Mouse (Mus musculus) heart, embryonic 15.5 days (tissue): Measurements from ENCODE around the gene Cdhr5. TPM values are rescaled to one million over a fixed set of nuclear protein-coding genes. Genes with fewer than 3 reads are reported as not detected.

ENCODE experiments used
- ATAC-seq: fragments of 200-750 bp; cut with Nextera tagmentation; replicated peaks from 2 replicates; pipeline ENCODE4 v1.8.0; 2017; ENCODE audit warnings: low read depth, moderate TSS enrichment; ENCODE audit not compliant: insufficient number of reproducible peaks, insufficient read depth, low FRiP score
- H3K27ac ChIP-seq: fragments of 300-500 bp; sonication (generic); 2 replicates; pipeline ENCODE4 v1.5.1; 2015; ENCODE audit warnings: mild to moderate bottlenecking, inconsistent platforms
- H3K27me3 ChIP-seq: fragments of 300-500 bp; sonication (generic); 2 replicates; pipeline ENCODE4 v1.6.1; 2015; ENCODE audit warnings: inconsistent platforms
- H3K36me3 ChIP-seq: fragments of 300-500 bp; sonication (generic); 2 replicates; pipeline ENCODE4 v1.6.1; 2015; ENCODE audit warnings: mild to moderate bottlenecking, inconsistent platforms
- H3K4me1 ChIP-seq: fragments of 300-500 bp; sonication (generic); replicated peaks from 2 replicates; pipeline ENCODE4 v1.6.1; 2015; ENCODE audit warnings: inconsistent platforms
- H3K4me2 ChIP-seq: fragments of 300-500 bp; sonication (generic); 2 replicates; pipeline ENCODE4 v1.6.1; 2015; ENCODE audit warnings: inconsistent platforms, mild to moderate bottlenecking, moderate library complexity
- H3K4me3 ChIP-seq: fragments of 300-500 bp; sonication (generic); 2 replicates; pipeline ENCODE4 v1.5.1; 2015; ENCODE audit warnings: mild to moderate bottlenecking, inconsistent platforms
- H3K9ac ChIP-seq: fragments of 300-500 bp; sonication (generic); 2 replicates; pipeline ENCODE4 v1.6.1; 2015; ENCODE audit warnings: mild to moderate bottlenecking, inconsistent platforms
- H3K9me3 ChIP-seq: fragments of 300-500 bp; sonication (generic); replicated peaks from 2 replicates; pipeline ENCODE4 v1.6.1; 2016; ENCODE audit warnings: inconsistent platforms
- WGBS: fragments of 180-500 bp; shearing (Covaris S2); methylation state at CpG from one replicate; pipeline ENCODE4 v1.1.7; 2015; ENCODE audit warnings: mixed read lengths; 5-methylcytosine and 5-hydroxymethylcytosine counted together
- microRNA counts: library from miRNA; unstranded; fragments of <30 nt; microRNA quantifications from one replicate; lab custom pipeline; 2016
- microRNA-seq: library from miRNA; unstranded; fragments of <30 nt; microRNA quantifications from one replicate; pipeline ENCODE4, GENCODE M21; 2016
- polyA plus RNA-seq: library from polyadenylated mRNA; unstranded; fragments of >200 nt; fragmentation: Nextera tagmentation; extraction: Ambion mirVana; gene quantifications from 2 replicates; pipeline ENCODE4 v1.2.1, GENCODE M21; 2015

Cdhr5 gene
- polyA plus RNA-seq, 1 experiment from 2014 or later: 0.05 TPM

DNA sequence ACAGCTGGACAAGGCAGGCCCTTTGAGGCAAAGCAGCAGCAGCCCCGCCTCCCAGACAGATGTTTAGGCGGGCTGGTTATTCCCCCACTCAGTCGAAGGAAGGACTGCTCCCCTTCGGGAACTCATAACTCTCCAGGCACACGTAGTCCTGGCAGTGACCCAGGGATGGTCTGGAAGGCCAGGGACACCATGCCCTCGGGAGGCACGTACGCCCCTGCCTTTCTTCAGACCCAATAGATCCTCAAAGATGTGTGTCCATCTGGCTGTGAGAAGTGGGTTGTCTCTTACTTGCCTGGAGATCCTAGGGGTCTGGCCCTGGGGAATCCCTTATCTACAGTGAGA lies 54.5 kb downstream of the Cdhr5 start:
- Histone ChIP-seq H3K27me3 (no peaks in the 10 kb centered on the region), H3K4me3 (peak overlapping the region; percentile 66), H3K9me3 (no peaks in the 10 kb centered on the region), H3K4me2 (peak overlapping the region; percentile 89), H3K9ac (peak overlapping the region; percentile 23; the same call in 1 of the 2 replicates), H3K27ac (peak overlapping the region; percentile 89), H3K4me1 (peaks cover 32% of the 10 kb centered on the region), H3K36me3 (no peaks in the 10 kb centered on the region)
- 6% methylated on average over 8 of the region's 8 CpGs for whole genome bisulfite sequencing
- no peak for ATAC-seq

DNA sequence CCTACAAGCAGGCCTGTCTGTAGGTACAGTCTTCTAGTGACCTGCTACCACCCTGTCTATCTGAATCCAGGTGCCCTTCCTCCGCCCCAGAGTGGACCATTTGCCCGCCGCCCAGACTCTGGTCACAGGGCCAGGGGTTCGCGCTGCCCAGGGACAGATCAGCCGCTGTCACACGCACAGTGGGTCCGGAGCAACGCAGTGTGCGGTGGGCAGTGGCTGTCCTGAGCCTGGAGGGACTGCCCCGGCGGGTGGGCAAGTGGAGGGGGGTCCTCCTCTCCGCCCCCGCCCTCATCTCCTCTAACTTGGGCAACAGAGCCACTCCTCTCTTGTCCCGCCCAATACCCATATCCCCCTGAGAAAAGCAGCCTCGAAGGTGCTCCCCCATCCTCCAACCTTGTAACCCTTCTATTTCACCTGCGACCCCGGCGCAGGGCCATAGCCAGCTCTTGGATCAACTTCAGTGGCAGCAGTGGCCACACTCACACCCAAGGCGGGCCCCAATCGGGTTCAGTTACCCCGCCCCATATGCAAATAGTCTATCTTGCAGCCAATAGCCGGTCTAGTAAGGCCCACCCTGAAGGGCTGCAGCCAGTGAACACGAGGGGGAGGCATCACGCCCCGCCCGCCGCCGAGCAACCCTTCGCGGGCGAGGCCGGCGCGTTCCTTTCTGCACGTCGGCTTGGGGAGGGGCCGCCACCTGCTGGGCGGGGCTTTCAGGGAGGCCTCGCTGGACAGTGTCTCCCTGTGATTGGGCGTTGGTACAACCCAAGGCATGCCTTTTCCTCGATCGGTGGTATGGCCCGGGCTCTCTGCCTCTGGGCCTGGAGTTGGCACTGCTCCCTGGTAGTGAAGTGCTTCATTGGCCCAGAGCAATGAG lies 55.1 kb downstream of the Cdhr5 start:
- ATAC-seq: peak; percentile 97
- Histone ChIP-seq H3K36me3 (no peaks in the 10 kb centered on the region), H3K27me3 (no peaks in the 10 kb centered on the region), H3K9me3 (no peaks in the 10 kb centered on the region), H3K27ac (peak overlapping the region; percentile 89), H3K4me1 (peaks cover 38% of the 10 kb centered on the region), H3K9ac (peak overlapping the region; percentile 85), H3K4me3 (peak overlapping the region; percentile 66), H3K4me2 (peak overlapping the region; percentile 89)
- WGBS: 3% methylated on average over 44 of the region's 44 CpGs

DNA sequence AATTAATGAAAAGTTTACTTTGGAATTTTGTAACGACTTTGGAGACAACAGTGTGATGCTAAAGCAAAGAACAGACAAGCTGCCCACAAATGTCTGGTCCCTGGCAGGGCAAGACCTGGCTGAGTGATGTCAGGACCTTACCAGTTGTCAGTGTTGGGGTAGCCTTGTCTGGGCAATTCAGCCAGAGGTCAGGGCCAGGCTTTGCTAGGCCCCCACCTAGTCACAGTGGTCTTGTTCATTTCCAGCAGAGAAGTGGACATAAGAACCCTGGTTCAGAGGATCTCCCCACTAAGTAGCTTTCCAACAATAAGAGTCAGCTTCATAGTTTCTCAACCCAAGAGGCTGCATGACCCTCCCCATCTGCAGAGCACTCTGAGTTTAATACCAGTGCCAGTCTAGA lies 56.2 kb downstream of the Cdhr5 start:
- Histone ChIP-seq H3K4me1 (peaks cover 44% of the 10 kb centered on the region), H3K27ac (0 out of 2 replicates have a peak overlapping the region, but pooled peaks have one; percentile 89), H3K4me3 (peak overlapping the region; percentile 66), H3K27me3 (no peaks in the 10 kb centered on the region), H3K4me2 (peak overlapping the region; percentile 89), H3K9me3 (no peaks in the 10 kb centered on the region), H3K36me3 (no peaks in the 10 kb centered on the region), H3K9ac (peak overlapping the region; percentile 85; the same call in 1 of the 2 replicates)
- ATAC-seq: no peak
- 78% methylated on average over 1 of the region's 1 CpGs for WGBS

DNA sequence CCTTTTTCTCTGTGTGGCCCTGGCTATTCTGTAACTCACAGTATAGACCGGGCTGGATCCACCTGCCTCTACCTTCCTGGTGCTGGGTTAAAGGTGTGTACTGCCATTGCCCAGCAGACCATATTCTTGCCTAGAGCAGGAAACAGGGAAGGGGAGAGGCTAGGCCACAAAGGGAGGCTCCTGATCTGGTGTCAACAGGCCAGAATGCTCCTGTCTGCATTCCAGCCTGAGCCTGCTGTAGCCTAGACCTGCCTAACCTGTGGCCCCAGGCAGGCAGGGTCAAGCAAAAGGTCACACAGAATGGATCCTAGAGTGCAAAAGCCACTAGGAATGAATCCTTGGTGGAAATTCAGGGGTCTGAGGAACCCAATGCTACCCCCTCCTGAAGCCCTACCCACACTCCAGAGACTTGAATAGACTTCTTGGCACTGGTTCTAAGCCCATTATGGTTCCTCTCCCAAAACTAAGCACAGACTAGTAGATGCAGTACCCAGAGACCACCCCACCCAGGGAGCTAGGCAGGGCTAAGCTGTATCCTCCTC lies 57.0 kb downstream of the Cdhr5 start:
- Histone ChIP-seq H3K4me1 (peaks cover 50% of the 10 kb centered on the region), H3K36me3 (no peaks in the 10 kb centered on the region), H3K9me3 (no peaks in the 10 kb centered on the region), H3K9ac (no peak overlapping the region), H3K27me3 (no peaks in the 10 kb centered on the region), H3K4me3 (no peak overlapping the region), H3K4me2 (0 out of 2 replicates have a peak overlapping the region, but pooled peaks have one; percentile 89), H3K27ac (no peak overlapping the region)
- WGBS: 92% methylated on average over 1 of the region's 1 CpGs
- no peak for ATAC-seq

MicroRNA genes within 50 kb of the gene (microRNA counts, 519-probe panel; counts per million panel counts)
- 3,554 counts per million, percentile 86 among the panel's probes with 10 or more counts for microRNA mmu-miR-210 (lab: Ali Mortazavi, UCI)

Small RNAs within 50 kb of the gene (microRNA-seq; reads per million reads assigned to microRNA genes)
- gene Mir210: 858 reads per million, percentile 76 among the genes with 10 or more reads in this experiment

Other genes with a start within 250 kb of the Cdhr5 start
- gene Gm17387, start 247.7 kb downstream of the Cdhr5 start, polyA plus RNA-seq: not detected in 2 replicates
- 1.0 and 2.0 TPM in 2 replicates for gene B4galnt4, start 215.7 kb downstream of the Cdhr5 start, polyA plus RNA-seq
- 0.97 and 5.9 TPM in 2 replicates for gene Pkp3, start 198.6 kb downstream of the Cdhr5 start, polyA plus RNA-seq
- 3.6 and 5.6 TPM in 2 replicates for gene Sigirr, start 176.2 kb downstream of the Cdhr5 start, polyA plus RNA-seq
- 0.16 and 0.82 TPM in 2 replicates for gene Ano9, start 159.0 kb downstream of the Cdhr5 start, polyA plus RNA-seq
- gene Ptdss2, start 154.4 kb downstream of the Cdhr5 start, polyA plus RNA-seq: 51.9 and 56.5 TPM in 2 replicates
- gene Rnh1, start 103.9 kb downstream of the Cdhr5 start, polyA plus RNA-seq: 86.6 and 111 TPM in 2 replicates
- 74.4 and 92.5 TPM in 2 replicates for gene Hras, start 82.8 kb downstream of the Cdhr5 start, polyA plus RNA-seq
- gene Lrrc56, start 82.6 kb downstream of the Cdhr5 start, polyA plus RNA-seq: 2.7 and 4.0 TPM in 2 replicates
- 0.23 and 0.58 TPM in 2 replicates for gene Lmntd2, start 62.7 kb downstream of the Cdhr5 start, polyA plus RNA-seq
- gene Rassf7, start 60.9 kb downstream of the Cdhr5 start, polyA plus RNA-seq: 11.4 and 18.4 TPM in 2 replicates
- 36.7 and 44.9 TPM in 2 replicates for gene Phrf1, start 48.0 kb downstream of the Cdhr5 start, polyA plus RNA-seq
- 3.0 and 6.5 TPM in 2 replicates for gene Irf7, start 10.3 kb downstream of the Cdhr5 start, polyA plus RNA-seq
- gene Sct, start 2.3 kb upstream of the Cdhr5 start, polyA plus RNA-seq: 1.5 and 1.6 TPM in 2 replicates
- 0.18 and 0.22 TPM in 2 replicates for gene Drd4, start 15.2 kb upstream of the Cdhr5 start, polyA plus RNA-seq
- 29.4 and 42.1 TPM in 2 replicates for gene Deaf1, start 50.9 kb upstream of the Cdhr5 start, polyA plus RNA-seq
- 29.3 and 35.6 TPM in 2 replicates for gene Tmem80, start 51.0 kb upstream of the Cdhr5 start, polyA plus RNA-seq
- gene Eps8l2, start 62.1 kb upstream of the Cdhr5 start, polyA plus RNA-seq: 1.1 and 4.7 TPM in 2 replicates
- 225 and 246 TPM in 2 replicates for gene Taldo1, start 115.4 kb upstream of the Cdhr5 start, polyA plus RNA-seq
- 25.5 and 31.6 TPM in 2 replicates for gene Gatd1, start 137.3 kb upstream of the Cdhr5 start, polyA plus RNA-seq
- 4.5 and 5.2 TPM in 2 replicates for gene Cend1, start 152.7 kb upstream of the Cdhr5 start, polyA plus RNA-seq
- 14.1 and 20.2 TPM in 2 replicates for gene Slc25a22, start 161.1 kb upstream of the Cdhr5 start, polyA plus RNA-seq
- 6.7 and 9.6 TPM in 2 replicates for gene Pidd1, start 167.2 kb upstream of the Cdhr5 start, polyA plus RNA-seq
- 703 and 884 TPM in 2 replicates for gene Rplp2, start 170.6 kb upstream of the Cdhr5 start, polyA plus RNA-seq
- 56.3 and 57.5 TPM in 2 replicates for gene Pnpla2, start 178.4 kb upstream of the Cdhr5 start, polyA plus RNA-seq
- gene Cracr2b, start 184.3 kb upstream of the Cdhr5 start, polyA plus RNA-seq: 24.9 and 26.2 TPM in 2 replicates
- 28.7 and 35.2 TPM in 2 replicates for gene Cd151, start 190.6 kb upstream of the Cdhr5 start, polyA plus RNA-seq
- gene Polr2l, start 198.3 kb upstream of the Cdhr5 start, polyA plus RNA-seq: 59.5 and 63.5 TPM in 2 replicates
- gene Tspan4, start 198.5 kb upstream of the Cdhr5 start, polyA plus RNA-seq: 48.9 and 62.8 TPM in 2 replicates